Mouse (Mus musculus): Measurements from ENCODE around the gene Ap4b1. TPM values are rescaled to one million over a fixed set of nuclear protein-coding genes. Genes with fewer than 3 reads are reported as not detected.

Ap4b1 gene
- polyA plus RNA-seq, 1 experiment from 2014 or later = 16.3 TPM

GRCm38 (mm10) chr3:103868008-103868407 is 58.7 kb downstream of the Ap4b1 start:
- 77% methylated on average over 4 of the region's 4 CpGs for WGBS

More at GRCm38 (mm10) chr3:103868008-103868407, 58.7 kb downstream of the Ap4b1 start:
- no peaks in the 10 kb centered on the region for H3K9me3 ChIP-seq (replicated peaks; ENCODE audit: low read length)
- no peak overlapping the region for H3K27ac ChIP-seq
- H3K27me3 ChIP-seq (ENCODE audit: insufficient read depth, low read length) = no peaks in the 10 kb centered on the region
- H3K36me3 ChIP-seq (ENCODE audit: insufficient read depth, low read length) = no peaks in the 10 kb centered on the region
- H3K4me2 ChIP-seq (ENCODE audit: low read length) = no peak overlapping the region
- ATAC-seq (replicated peaks; ENCODE audit: low FRiP score, low read depth) (no peak), DNase-seq (ENCODE audit: low spot score) (no peak)
- H3K4me1 ChIP-seq (replicated peaks; ENCODE audit: insufficient read depth, low read length) = no peaks in the 10 kb centered on the region
- no peak overlapping the region for H3K9ac ChIP-seq (ENCODE audit: low read depth, low read length)
- H3K4me3 ChIP-seq (replicated peaks; ENCODE audit: low read depth, low read length) = no peak overlapping the region
- no peak for TF ChIP-seq CTCF (IDR thresholded peaks at IDR 0.05; ENCODE audit: low read depth)

Other genes with a start within 250 kb of the Ap4b1 start
- 0.05 TPM in 1 of 2 replicates, not detected in the other for gene Syt6, start 234.3 kb upstream of the Ap4b1 start, polyA plus RNA-seq (2015; fragmentation: Nextera tagmentation; extraction: Ambion mirVana)
- 0.26 and 0.46 TPM in 2 replicates for gene Atg4a-ps, start 163.5 kb upstream of the Ap4b1 start, polyA plus RNA-seq (2015; fragmentation: Nextera tagmentation; extraction: Ambion mirVana)
- gene Olfml3, start 71.5 kb upstream of the Ap4b1 start, polyA plus RNA-seq (2015; fragmentation: Nextera tagmentation; extraction: Ambion mirVana) = 48.5 and 51.2 TPM in 2 replicates
- gene Gm10964, start 70.2 kb upstream of the Ap4b1 start, polyA plus RNA-seq (2015; fragmentation: Nextera tagmentation; extraction: Ambion mirVana) = not detected in 2 replicates
- gene Hipk1, start 18.0 kb upstream of the Ap4b1 start, polyA plus RNA-seq (2015; fragmentation: Nextera tagmentation; extraction: Ambion mirVana) = 9.8 and 10.2 TPM in 2 replicates
- 23.1 and 27.1 TPM in 2 replicates for gene Dclre1b, start 76 bp upstream of the Ap4b1 start, polyA plus RNA-seq (2015; fragmentation: Nextera tagmentation; extraction: Ambion mirVana)
- gene Gm43064, start 53 bp downstream of the Ap4b1 start, polyA plus RNA-seq (2015; fragmentation: Nextera tagmentation; extraction: Ambion mirVana) = 0.12 and 0.14 TPM in 2 replicates
- 0.08 TPM in 1 of 2 replicates, not detected in the other for gene Bcl2l15, start 23.1 kb downstream of the Ap4b1 start, polyA plus RNA-seq (2015; fragmentation: Nextera tagmentation; extraction: Ambion mirVana)
- 0.57 and 0.79 TPM in 2 replicates for gene Ptpn22, start 50.3 kb downstream of the Ap4b1 start, polyA plus RNA-seq (2015; fragmentation: Nextera tagmentation; extraction: Ambion mirVana)
- 10.8 and 11.4 TPM in 2 replicates for gene Rsbn1, start 104.6 kb downstream of the Ap4b1 start, polyA plus RNA-seq (2015; fragmentation: Nextera tagmentation; extraction: Ambion mirVana)
- 21.8 TPM in 2 replicates for gene Phtf1, start 158.6 kb downstream of the Ap4b1 start, polyA plus RNA-seq (2015; fragmentation: Nextera tagmentation; extraction: Ambion mirVana)